Mouse (Mus musculus) liver, embryonic 14.5 days (tissue): ENCODE measurements around the gene Ccdc162.

Experiments
- CTCF ChIP-seq: IDR thresholded peaks from 2 replicates; pipeline ENCODE4 v1.5.1; 2016; ENCODE audit warnings: antibody characterized with exemption, low read depth, control low read depth
- EP300 ChIP-seq: IDR thresholded peaks from 2 replicates; pipeline ENCODE4 v1.6.1; 2016; ENCODE audit warnings: antibody characterized with exemption, low read depth

DNA sequence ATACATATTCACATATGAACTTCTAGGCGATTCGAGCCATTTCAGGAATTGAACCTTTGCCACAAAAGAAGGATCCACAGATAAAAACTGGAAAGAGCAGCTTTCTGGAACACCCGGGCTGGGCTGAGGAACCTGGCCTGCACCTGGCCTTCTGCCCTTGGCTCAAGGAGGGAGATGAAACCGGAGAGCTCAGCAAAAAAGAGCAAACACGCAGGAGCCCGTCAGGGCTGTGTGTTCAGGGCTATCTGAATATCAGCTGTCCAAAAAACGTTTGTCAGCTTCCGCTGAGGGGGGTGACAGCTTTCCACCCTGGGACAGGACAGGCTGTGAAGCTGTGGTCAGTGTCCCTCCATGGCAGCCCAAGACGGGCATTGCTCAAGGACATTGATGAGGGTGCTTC, 117.4 kb downstream of the Ccdc162 start:
- TF ChIP-seq CTCF (no peak), EP300 (no peak)
